Mouse (Mus musculus) bone marrow macrophage, adult 2 months (primary cell): Measurements from ENCODE around the gene Lima1.

Experiments
- CTCF ChIP-seq: IDR thresholded peaks from 2 replicates; pipeline ENCODE4 v1.5.1; 2012; ENCODE audit warnings: low read depth, mild to moderate bottlenecking, low read length, moderate library complexity
- POLR2A ChIP-seq: IDR thresholded peaks from 2 replicates; pipeline ENCODE4 v1.6.1; 2012; ENCODE audit warnings: mild to moderate bottlenecking, low read depth, low read length, borderline replicate concordance

DNA sequence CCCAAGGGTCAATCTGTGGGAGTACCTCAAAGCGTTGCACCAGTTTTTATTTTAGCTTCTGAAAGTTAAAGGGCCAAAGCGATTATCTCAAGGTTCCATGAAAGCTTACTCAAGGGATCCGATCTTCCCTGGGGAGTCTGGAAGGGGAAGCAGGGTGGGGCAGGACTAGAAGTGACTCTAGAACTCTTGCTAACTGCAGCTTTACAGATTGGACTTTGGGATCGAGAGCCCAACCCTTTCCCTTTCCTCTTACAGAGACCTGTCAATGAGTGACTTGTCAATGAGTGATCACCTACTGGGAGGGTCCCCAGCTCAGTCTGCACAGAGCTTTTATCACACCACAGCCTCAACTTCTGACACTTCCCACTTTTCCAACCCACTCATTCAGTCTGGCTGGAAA lies 7.6 kb downstream of the Lima1 start:
- no peak for TF ChIP-seq CTCF
- no peak for TF ChIP-seq POLR2A
